Mouse (Mus musculus): Measurements from ENCODE around the gene 2610044O15Rik8. TPM values are rescaled to one million over a fixed set of nuclear protein-coding genes. Genes with fewer than 3 reads are reported as not detected.

Gene 2610044O15Rik8
- 10 to 100 TPM; 16.5 to 21.7 TPM for total RNA-seq (2021)
- long read RNA-seq, experiment 1, transcript 2610044O15Rik8-202 (4 exons, 2,337 nt), result major isoform, 5 of 25 reads
- long read RNA-seq, experiment 1, partial matches to known transcripts, result 0 of 25 reads
- long read RNA-seq, experiment 1, other reads (novel, unspliced or antisense), result 10 of 25 reads
- long read RNA-seq, experiment 2, transcript 2610044O15Rik8-205 (5 exons, 1,776 nt), result major isoform, 7 of 20 reads
- long read RNA-seq, experiment 2, partial matches to known transcripts, result 0 of 20 reads
- long read RNA-seq, experiment 2, other reads (novel, unspliced or antisense), result 7 of 20 reads

DNA sequence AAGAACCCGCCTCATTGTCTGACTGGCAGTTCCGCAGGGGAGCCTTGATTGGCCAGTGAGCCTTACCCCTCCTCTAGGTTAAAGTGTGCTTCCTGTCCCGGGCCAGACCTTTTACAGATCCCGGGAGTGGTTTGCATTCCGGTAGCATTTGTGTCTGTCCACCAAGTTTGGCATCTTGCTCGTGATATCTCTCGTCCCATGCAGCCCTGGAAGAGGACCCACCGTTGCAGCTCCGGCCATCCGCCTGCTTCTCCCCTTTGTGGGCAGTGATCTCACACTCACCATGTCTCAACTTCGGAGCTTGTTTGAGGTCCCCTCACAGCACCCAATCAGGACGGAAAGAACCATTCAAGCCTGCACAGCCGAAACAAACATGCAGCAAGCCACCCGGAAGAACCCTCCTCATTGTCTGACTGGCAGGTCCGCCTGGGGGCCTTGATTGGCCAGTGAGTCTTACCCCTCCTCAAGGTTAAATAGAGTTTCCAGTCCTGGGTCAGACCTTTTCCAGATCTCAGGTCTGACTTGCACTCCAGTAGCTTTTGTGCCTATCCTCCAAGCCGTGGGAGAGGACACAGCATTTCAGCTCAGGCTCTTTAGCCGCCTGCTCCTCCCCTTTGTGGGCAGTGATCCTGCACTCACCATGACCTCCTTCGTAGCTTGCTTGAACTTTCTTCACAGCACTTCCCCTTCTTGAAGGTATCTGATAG lies at the start of gene 2610044O15Rik8:
Gene 2610044O15Rik8 (minus strand): TSS at position 380 of the 707 bp plus-strand sequence.
- peak; percentile 62 to 82 for DNase-seq (ENCODE audit: low spot score in 2 of 2)

DNA sequence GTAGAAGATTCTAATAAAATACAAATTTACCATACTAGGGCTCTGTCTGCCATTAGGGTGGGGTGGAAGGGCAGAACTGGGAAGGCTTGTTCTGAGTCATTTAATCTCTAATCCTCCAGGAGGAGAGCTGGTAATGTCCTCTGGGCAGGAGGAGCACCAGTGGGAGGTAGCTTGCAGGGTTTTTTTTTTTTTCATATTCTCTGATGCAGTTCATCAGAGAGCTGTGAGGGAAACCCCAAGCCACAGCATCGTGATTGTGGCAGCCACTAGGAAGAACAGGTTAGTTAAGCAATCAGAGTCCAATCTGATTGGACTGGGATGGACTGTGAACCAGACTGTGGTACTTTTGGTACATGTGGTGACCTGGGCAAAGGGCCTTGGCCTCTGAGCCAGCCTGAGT lies 31.7 kb upstream of the 2610044O15Rik8 start:
- no peak for DNase-seq (ENCODE audit: low spot score in 2 of 2)

DNA sequence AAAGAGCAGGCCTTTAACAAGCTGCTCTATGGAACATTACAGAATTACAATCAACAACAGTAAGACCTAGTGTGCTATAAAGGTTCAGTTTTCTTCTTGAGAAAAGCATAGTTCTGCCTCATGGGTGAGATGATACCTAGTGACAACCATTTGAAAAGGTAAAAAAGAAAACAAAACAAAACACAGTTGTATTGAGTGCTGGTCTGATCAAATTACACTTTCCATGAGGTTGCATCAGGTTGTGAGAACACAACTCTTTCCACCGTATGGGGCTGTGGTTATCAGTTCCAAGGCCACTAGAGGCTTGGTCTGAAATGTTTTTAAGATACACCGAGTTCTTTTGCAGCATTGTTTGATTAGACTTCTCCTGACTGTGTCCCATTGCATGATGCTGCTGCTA lies 30.1 kb upstream of the 2610044O15Rik8 start:
- no peak for DNase-seq (ENCODE audit: low spot score in 2 of 2)

DNA sequence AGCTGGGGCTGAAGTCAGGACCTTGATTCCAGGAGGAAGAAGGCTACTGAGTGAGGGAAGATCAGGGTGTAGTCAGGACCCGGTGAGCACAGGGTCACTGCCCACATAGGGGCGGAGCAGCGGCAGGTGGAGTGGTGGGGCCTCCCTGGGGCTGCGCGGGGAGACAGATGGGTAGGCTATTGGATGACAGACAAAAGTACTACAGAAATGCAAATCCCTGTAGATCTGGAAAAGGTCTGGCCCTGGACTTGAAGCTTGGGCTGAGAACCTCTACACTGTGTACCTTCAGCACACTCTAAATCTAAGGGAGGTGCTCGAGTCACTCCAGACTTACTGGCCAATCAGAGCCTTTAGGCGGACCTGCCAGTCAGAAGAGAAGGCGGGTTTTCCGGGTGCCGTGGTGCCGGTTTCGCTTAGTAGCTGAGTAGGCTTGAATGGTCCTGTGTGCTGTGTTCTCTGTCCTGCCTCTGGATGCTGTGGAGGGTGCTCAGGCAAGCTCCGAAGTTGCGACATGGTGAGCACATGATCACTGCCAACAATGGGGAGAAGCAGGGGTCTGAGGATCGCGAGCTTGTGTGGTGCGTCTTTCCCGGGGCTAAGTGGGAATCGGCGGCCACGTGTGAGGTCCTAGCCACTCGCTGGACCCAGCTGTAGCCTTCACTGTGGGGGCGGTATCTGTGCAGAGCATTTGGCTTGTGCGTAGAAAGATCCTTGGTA lies 29.2 kb upstream of the 2610044O15Rik8 start:
- DNase-seq (ENCODE audit: low spot score in 2 of 2), result peak; percentile 26 to 74

DNA sequence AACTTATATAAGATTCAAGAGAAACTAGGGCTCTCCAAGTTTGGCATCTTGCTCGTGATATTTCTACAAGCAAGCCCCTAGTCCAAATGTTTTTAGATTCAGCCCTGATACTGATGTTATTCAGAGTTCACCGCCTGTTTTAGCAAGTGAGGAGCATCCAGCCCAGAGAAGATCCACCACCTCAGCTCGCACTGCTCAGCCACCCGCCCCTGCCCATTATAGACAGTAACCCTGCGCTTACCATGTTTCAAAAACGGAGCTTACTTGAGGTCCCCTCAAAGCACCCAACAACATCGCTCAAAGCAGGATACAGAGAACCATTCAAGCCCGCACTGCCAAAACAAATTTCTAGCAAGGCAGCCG lies 561 bp downstream of the 2610044O15Rik8 start:
- no peak for DNase-seq (ENCODE audit: low spot score in 2 of 2)

Other genes starting within 250 kb of the 2610044O15Rik8 start
- gene Ccdc7a, start 168.9 kb downstream of the 2610044O15Rik8 start, total RNA-seq (2021), result not detected
- gene Ccdc7b, start 167.3 kb downstream of the 2610044O15Rik8 start, total RNA-seq (2021), result not detected
- gene Gm10999, start 102.7 kb downstream of the 2610044O15Rik8 start, total RNA-seq (2021), result not detected